Mouse (Mus musculus): ENCODE measurements around the gene Lrrfip1. TPM values are rescaled to one million over a fixed set of nuclear protein-coding genes. Genes with fewer than 3 reads are reported as not detected.

The Lrrfip1 gene
- polyA plus RNA-seq, 1 experiment, result 51.9 TPM

GRCm38 (mm10) chr1:91022157-91022895 is 23.8 kb downstream of the Lrrfip1 start:
- H3K27ac ChIP-seq (ENCODE audit: control insufficient read depth, insufficient read depth, low read depth, low read length, poor library complexity), result no peak overlapping the region

DNA sequence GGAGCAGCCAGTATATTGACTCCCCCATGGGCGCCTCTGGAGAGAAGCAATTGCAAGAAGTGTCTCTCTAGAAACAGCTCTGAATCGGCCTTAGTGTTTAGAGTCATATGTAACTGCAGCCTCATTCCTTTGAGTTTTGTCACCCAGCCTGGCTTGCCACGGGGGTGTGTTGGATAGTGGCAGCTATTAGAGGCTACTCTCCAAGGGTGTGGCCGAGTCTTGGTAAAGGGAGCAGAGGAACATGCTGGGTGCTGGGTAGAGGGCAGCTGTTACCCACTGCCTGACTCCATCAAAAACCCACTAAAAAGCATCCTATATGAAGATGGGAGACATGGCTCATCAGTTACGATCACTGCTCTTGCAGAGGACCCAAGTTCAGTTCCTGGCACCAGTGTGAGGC is 24.7 kb downstream of the Lrrfip1 start:
- TF ChIP-seq CTCF (IDR thresholded peaks at IDR 0.05; ENCODE audit: control insufficient read depth, insufficient read depth, low read length) (no peak), POLR2A (IDR thresholded peaks at IDR 0.05; ENCODE audit: borderline replicate concordance, control insufficient read depth, low read depth, low read length) (no peak)
- WGBS, result 76% methylated on average over 5 of the region's 5 CpGs
- no peaks in the 10 kb centered on the region; the same call in 1 of the 2 replicates for H3K4me1 ChIP-seq (ENCODE audit: control insufficient read depth, insufficient read depth, low read length)
- no peak overlapping the region for H3K27ac ChIP-seq (ENCODE audit: control insufficient read depth, insufficient read depth, low read depth, low read length, poor library complexity)
- no peak overlapping the region for H3K4me3 ChIP-seq (replicated peaks; ENCODE audit: control insufficient read depth, low read depth, low read length)

More at GRCm38 (mm10) chr1:91022157-91022895, 23.8 kb downstream of the Lrrfip1 start:
- Histone ChIP-seq H3K4me3 (replicated peaks; ENCODE audit: control insufficient read depth, low read depth, low read length) (no peak overlapping the region), H3K4me1 (ENCODE audit: control insufficient read depth, insufficient read depth, low read length) (no peaks in the 10 kb centered on the region; the same call in 1 of the 2 replicates)
- WGBS, result 69% methylated on average over 11 of the region's 11 CpGs
- no peak for TF ChIP-seq CTCF (IDR thresholded peaks at IDR 0.05; ENCODE audit: control insufficient read depth, insufficient read depth, low read length)
- TF ChIP-seq POLR2A (IDR thresholded peaks at IDR 0.05; ENCODE audit: borderline replicate concordance, control insufficient read depth, low read depth, low read length), result no peak

- 22% methylated on average over 9 of the region's 9 CpGs for WGBS
- no peaks in the 10 kb centered on the region; the same call in 1 of the 2 replicates for H3K4me1 ChIP-seq (ENCODE audit: control insufficient read depth, insufficient read depth, low read length)
- H3K4me3 ChIP-seq (replicated peaks; ENCODE audit: control insufficient read depth, low read depth, low read length), result no peak overlapping the region
- no peak overlapping the region for H3K27ac ChIP-seq (ENCODE audit: control insufficient read depth, insufficient read depth, low read depth, low read length, poor library complexity)
- TF ChIP-seq POLR2A (IDR thresholded peaks at IDR 0.05; ENCODE audit: borderline replicate concordance, control insufficient read depth, low read depth, low read length) (no peak), CTCF (IDR thresholded peaks at IDR 0.05; ENCODE audit: control insufficient read depth, insufficient read depth, low read length) (no peak)
Observed at GRCm38 (mm10) chr1:91023960-91024359, 25.4 kb downstream of the Lrrfip1 start.

DNA sequence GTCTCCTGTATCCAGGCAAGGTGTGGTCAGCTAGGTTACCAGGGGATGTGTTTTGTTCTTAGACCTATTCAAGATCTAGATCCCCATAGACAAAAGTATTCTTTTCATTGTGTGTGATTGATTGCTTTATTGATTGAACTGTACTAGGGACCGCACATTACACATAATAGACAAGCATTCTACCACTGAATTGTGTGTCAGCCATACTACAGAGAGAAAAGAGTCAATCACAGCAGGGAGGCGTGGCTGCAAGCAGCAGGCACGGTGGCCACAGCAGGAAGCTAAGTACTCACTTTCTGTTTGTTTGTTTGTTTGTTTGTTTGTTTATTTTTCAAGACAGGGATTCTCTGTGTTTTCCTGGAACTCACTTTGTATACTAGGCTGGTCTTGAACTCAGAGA is 25.9 kb downstream of the Lrrfip1 start:
- H3K27ac ChIP-seq (ENCODE audit: control insufficient read depth, insufficient read depth, low read depth, low read length, poor library complexity), result no peak overlapping the region

DNA sequence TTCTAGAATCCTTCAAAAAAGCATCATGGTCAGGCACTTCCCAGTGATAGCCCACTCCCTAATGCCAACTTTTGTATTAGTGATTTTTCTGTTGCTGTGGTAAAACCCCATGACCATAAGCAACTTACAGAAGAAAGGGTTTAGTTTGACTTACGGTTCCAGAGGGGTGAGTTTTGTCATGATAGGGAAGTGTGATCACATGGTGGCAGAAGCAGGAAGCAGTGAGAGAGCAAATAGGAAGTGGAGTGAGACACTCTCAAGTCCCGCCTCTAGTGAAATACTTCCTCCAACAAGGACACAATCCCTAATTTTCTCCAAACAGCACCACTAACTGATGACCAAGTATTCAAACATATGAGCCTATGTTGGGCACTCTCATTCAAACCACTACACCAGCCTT is 28.4 kb downstream of the Lrrfip1 start:
- TF ChIP-seq CTCF (IDR thresholded peaks at IDR 0.05; ENCODE audit: control insufficient read depth, insufficient read depth, low read length) (no peak), POLR2A (IDR thresholded peaks at IDR 0.05; ENCODE audit: borderline replicate concordance, control insufficient read depth, low read depth, low read length) (no peak)
- Histone ChIP-seq H3K4me1 (ENCODE audit: control insufficient read depth, insufficient read depth, low read length) (no peaks in the 10 kb centered on the region), H3K4me3 (replicated peaks; ENCODE audit: control insufficient read depth, low read depth, low read length) (no peak overlapping the region), H3K27ac (ENCODE audit: control insufficient read depth, insufficient read depth, low read depth, low read length, poor library complexity) (no peak overlapping the region)
- WGBS, result 35% methylated on average over 2 of the region's 2 CpGs

More for the DNA sequence above, 25.9 kb downstream of the Lrrfip1 start:
- WGBS, result 66% methylated on average over 3 of the region's 3 CpGs
- Histone ChIP-seq H3K4me3 (replicated peaks; ENCODE audit: control insufficient read depth, low read depth, low read length) (no peak overlapping the region), H3K4me1 (ENCODE audit: control insufficient read depth, insufficient read depth, low read length) (no peaks in the 10 kb centered on the region; the same call in 1 of the 2 replicates)
- no peak for TF ChIP-seq CTCF (IDR thresholded peaks at IDR 0.05; ENCODE audit: control insufficient read depth, insufficient read depth, low read length)
- no peak for TF ChIP-seq POLR2A (IDR thresholded peaks at IDR 0.05; ENCODE audit: borderline replicate concordance, control insufficient read depth, low read depth, low read length)

- H3K27ac ChIP-seq (ENCODE audit: control insufficient read depth, insufficient read depth, low read depth, low read length, poor library complexity), result no peak overlapping the region
- TF ChIP-seq POLR2A (IDR thresholded peaks at IDR 0.05; ENCODE audit: borderline replicate concordance, control insufficient read depth, low read depth, low read length), result no peak
- no peak for TF ChIP-seq CTCF (IDR thresholded peaks at IDR 0.05; ENCODE audit: control insufficient read depth, insufficient read depth, low read length)
- no peaks in the 10 kb centered on the region; the same call in 1 of the 2 replicates for H3K4me1 ChIP-seq (ENCODE audit: control insufficient read depth, insufficient read depth, low read length)
- no peak overlapping the region for H3K4me3 ChIP-seq (replicated peaks; ENCODE audit: control insufficient read depth, low read depth, low read length)
- 71% methylated on average over 1 of the region's 1 CpGs for WGBS
Observed at GRCm38 (mm10) chr1:91030383-91030782, 31.8 kb downstream of the Lrrfip1 start.

DNA sequence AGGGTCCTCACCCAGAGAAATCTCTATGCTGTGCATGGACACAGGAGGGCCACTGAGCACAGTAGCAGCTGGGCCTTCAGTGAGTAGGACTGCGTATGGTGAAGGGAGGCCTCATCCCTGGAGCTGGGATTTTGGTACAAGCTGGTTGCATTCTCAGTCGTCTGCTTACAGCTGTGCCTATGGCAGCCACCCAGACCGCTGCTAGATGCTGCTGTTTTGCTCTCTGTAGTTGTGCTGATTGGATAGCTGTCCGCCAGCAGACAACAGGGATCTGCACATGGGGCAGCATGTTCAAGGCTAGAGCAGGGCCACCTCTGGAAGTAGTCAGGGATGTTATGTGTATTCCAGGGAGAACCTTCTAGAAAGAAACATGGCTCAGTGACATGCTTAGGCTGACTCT is 33.0 kb downstream of the Lrrfip1 start:
- 87% methylated on average over 4 of the region's 4 CpGs for WGBS
- no peak for TF ChIP-seq POLR2A (IDR thresholded peaks at IDR 0.05; ENCODE audit: borderline replicate concordance, control insufficient read depth, low read depth, low read length)
- TF ChIP-seq CTCF (IDR thresholded peaks at IDR 0.05; ENCODE audit: control insufficient read depth, insufficient read depth, low read length), result no peak

DNA sequence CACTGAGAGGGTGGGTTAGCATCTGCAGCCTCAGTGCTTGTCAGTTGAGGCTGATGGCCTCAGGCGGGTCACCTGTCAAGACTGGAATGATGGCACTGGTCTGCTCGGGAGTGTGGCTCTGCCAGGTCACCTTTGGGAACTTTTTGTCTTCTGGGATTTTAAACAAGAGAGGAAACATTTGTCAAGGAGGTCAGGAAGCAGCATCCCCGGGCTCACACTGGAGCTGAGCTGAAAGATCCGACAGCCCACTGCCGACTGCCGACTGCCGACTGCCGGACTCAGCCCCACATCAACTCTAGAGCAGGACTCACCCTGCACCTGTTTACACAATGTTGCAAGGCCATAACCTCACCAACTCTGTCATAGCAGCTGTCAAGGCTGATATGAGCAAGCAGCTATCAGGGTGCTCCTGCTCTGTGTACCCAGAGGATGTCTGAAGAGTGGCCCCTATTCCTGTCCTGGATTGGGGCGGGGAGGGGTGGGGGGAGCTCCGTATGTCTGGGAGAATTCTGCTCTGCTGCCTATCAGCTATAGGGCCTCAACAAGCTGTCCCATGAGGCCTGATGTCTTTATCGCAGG is 33.9 kb downstream of the Lrrfip1 start:
- WGBS, result 84% methylated on average over 11 of the region's 11 CpGs

More for the DNA sequence above, 33.0 kb downstream of the Lrrfip1 start:
- Histone ChIP-seq H3K4me3 (replicated peaks; ENCODE audit: control insufficient read depth, low read depth, low read length) (no peak overlapping the region), H3K4me1 (ENCODE audit: control insufficient read depth, insufficient read depth, low read length) (no peaks in the 10 kb centered on the region; the same call in 1 of the 2 replicates), H3K27ac (ENCODE audit: control insufficient read depth, insufficient read depth, low read depth, low read length, poor library complexity) (no peak overlapping the region)

More for the DNA sequence above, 33.9 kb downstream of the Lrrfip1 start:
- TF ChIP-seq CTCF (IDR thresholded peaks at IDR 0.05; ENCODE audit: control insufficient read depth, insufficient read depth, low read length) (no peak), POLR2A (IDR thresholded peaks at IDR 0.05; ENCODE audit: borderline replicate concordance, control insufficient read depth, low read depth, low read length) (no peak)
- Histone ChIP-seq H3K4me3 (replicated peaks; ENCODE audit: control insufficient read depth, low read depth, low read length) (no peak overlapping the region), H3K4me1 (ENCODE audit: control insufficient read depth, insufficient read depth, low read length) (no peaks in the 10 kb centered on the region; the same call in 1 of the 2 replicates), H3K27ac (ENCODE audit: control insufficient read depth, insufficient read depth, low read depth, low read length, poor library complexity) (no peak overlapping the region)

Measured in bone marrow, adult 2 months (tissue).